Mouse (Mus musculus): Measurements from ENCODE around the gene Smarcc2.
"Not testable (repeated sequence)": the region's sequence is repeated elsewhere in the genome, so short reads cannot be mapped to it uniquely, and the experiment has no call there.

Smarcc2 gene

DNA sequence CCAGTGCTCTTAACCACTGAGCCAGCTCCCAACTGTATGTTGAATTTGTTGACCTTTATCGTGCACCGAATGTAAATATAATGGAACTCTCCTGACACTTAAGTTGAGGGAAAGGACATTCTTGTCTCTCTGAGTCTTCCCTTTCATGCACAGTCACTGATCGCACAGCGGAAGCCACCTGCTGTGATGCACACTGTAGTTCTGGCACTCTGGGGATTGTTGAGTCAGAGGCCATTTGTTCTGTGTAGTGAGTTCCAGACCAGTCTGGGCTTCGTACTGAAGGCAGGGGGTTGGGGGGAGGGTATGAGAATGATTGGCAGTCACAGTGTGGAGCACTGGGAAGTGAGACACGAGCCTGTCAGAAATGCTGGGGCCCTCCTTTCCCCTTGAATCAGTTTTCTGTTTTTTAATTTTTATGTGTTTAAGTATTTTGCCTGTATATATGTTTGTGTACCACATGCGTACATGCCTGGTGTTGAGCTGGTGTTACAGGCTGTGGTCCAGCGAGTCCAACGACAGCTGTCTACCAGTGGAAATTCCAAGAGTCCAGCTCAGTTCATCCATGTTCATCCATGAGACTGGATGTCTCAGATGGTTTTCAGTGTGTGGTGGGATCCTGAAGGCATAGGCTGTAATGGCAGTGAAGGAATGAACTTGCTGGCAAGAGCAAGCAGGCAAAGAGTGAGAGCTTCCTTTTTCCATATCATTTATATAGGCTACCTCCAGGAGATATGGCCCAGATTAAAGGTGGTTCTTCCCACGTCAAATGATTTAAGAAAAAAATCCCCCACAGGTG is 17.5 kb upstream of the Smarcc2 start:
- DNase-seq (ENCODE audit: low read depth, low spot score) = peak; percentile 98

DNA sequence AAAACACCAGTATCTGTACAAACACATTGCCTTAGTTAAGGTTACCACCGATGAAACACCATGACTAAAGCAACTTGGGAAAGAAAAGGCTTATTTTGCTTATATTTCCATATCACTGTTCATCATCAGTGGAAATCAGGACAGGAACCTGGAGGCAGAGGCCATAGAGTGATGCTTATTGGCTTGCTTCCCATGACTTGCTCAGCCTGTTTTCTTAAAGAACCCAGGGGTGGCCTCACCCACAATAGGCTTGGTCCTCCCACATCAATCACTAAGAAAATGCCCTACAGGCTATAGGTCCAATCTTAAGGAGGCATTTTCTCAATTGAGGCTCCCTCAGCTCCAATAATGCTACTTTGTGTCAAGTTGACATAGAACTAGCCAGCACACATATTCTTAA is 16.3 kb upstream of the Smarcc2 start:
- DNase-seq (ENCODE audit: low read depth, low spot score) = no peak

GRCm38 (mm10) chr10:128444354-128444753 is 14.7 kb upstream of the Smarcc2 start:
- no peak for DNase-seq (ENCODE audit: low read depth, low spot score)

GRCm38 (mm10) chr10:128445407-128445806 is 13.6 kb upstream of the Smarcc2 start:
- no peak for DNase-seq (ENCODE audit: low read depth, low spot score)

DNA sequence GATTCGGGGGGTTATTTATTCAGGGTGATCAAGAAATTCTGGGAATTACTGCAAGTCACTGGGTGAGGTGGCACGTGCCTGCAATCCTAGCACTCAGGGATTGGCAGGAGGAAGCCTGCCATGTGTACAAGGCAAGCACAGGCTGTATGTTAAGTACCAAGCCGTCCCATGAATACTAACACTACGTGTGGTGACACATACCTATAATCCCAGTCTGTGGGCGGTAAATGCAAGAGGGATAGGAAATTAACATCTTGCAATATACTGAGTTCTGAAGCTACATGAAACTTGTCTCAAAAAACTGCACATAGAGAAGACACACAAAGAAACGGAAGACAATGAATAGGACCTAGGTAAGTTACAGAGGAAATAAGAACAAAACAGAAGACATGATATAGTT is 8.0 kb upstream of the Smarcc2 start:
- no peak for DNase-seq (ENCODE audit: low read depth, low spot score)

- DNase-seq (ENCODE audit: low read depth, low spot score) = no peak
Observed at GRCm38 (mm10) chr10:128454471-128454870, 4.6 kb upstream of the Smarcc2 start.

DNA sequence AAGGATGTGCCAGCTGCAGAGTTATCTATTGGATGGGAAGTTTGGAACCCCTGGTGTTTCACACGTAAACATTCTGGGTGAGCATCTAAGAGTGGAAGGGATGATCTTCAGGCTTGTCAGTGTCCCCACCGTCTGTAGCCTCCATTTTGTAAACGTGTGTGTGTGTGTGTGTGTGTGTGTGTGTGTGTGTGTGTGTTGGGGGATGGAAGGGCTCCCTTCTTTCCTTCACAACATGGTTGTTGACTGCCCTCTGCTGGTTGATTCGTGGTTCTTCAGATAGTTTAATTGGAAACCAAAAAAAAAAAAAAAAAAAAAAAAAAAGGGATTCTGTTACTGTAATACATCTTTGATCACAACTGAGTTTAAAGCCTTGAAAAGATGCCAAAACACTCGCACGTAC is 3.8 kb upstream of the Smarcc2 start:
- peak; percentile 88 for DNase-seq (ENCODE audit: low read depth, low spot score)

GRCm38 (mm10) chr10:128457676-128458075 is 1.4 kb upstream of the Smarcc2 start:
- no peak for DNase-seq (ENCODE audit: low read depth, low spot score)

DNA sequence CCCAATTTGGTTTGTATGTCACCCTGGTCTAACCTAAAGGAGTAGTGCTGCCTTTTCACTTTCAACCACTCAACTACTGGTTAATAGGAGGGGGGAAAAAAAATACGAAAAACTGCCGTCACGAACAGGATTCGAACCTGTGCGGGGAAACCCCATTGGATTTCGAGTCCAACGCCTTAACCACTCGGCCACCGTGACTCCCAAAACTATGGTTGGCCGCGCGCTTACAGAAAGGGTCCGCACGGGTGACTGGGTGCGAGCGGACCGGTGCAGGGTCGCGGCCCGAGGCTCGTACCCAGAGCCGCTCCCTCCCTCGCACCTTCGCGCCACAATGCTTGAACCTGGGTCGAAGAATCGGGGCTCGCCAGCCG is 715 bp upstream of the Smarcc2 start:
- peak; percentile 85 for DNase-seq (ENCODE audit: low read depth, low spot score)

DNA sequence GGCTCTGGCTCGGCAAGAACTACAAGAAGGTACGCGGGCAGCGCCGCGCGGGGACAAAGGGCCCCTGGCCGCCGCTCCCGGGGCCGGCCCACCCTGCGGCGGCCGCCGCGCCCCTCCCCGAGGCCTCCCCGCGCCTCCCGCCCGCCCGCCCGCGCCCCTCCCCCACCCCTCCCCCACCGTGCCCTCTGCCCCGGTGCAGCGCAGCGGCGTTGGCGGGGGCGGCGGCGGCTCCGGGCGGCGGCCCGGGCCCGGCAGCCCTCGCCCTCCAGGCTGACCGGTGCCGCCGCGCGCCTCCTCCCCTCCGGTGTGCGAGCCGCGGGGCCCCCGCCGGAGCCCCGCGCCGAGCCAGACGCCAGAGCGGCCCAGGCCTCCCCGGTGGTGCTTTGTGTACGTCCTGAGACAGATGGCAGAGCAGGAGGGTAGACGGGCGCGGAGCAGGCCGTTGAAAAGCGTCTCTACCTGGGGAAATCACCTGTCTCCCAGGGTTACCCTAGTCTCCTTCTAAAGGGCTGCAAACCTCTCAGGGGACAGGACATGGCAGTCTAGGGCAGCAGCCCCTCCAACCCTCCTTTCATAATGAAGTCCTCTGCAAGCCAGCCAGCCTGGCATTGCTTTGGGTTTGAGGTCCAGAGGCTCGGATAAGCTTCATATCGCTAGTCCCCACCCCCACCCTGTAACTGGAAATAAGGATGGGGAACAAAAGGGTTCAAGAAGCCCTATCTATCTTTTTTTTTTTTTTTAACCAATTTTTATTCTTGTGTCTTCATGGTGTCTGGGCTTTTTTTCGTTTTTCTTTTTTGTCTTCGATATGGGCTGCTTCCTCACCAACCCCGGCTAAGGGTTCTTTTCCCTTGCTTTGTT is 591 bp downstream of the Smarcc2 start:
- DNase-seq (ENCODE audit: low read depth, low spot score) = peak; percentile 57

GRCm38 (mm10) chr10:128460270-128460630 is 1.2 kb downstream of the Smarcc2 start:
- peak; percentile 66 for DNase-seq (ENCODE audit: low read depth, low spot score)

- DNase-seq (ENCODE audit: low read depth, low spot score) = peak; percentile 84
Observed at GRCm38 (mm10) chr10:128474366-128474765, 15.3 kb downstream of the Smarcc2 start.

DNA sequence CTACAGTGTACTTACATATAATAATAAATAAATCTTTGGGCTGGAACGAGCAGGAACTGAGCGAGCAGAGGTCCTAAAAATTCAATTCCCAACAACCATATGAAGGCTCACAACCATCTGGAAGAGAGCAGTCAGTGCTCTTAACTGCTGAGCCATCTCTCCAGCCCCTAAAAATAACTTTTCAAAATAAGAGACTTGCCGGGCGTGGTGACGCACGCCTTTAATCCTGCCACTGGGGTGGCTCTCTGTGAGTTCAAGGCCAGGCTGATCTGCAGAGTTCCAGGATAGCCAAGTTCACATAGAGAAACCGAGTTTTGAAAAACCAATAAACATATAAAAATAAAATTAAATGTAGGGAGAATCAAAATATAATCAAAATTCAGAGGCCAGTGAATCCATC is 27.3 kb downstream of the Smarcc2 start:
- no peak for DNase-seq (ENCODE audit: low read depth, low spot score)

GRCm38 (mm10) chr10:128487861-128488712 is 29.0 kb downstream of the Smarcc2 start:
- no peak for DNase-seq (ENCODE audit: low read depth, low spot score)

DNA sequence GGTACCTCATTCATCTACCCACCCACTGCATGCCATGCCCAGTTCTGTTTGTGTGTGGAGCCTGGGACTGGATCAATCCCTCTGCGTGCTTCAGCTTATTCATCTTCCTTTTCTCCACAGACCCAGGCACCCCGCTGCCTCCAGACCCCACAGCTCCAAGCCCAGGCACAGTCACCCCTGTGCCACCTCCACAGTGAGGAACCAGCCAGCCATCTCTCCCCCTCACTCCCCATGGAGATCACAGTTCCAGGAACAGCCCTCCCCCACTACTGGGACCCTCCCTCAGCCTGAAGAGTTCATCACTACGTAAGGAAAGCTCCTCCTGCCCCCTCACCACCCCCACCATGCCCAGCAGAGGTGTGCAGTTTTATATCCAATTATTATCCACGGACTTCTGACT is 29.7 kb downstream of the Smarcc2 start:
- no peak for DNase-seq (ENCODE audit: low read depth, low spot score)

DNA sequence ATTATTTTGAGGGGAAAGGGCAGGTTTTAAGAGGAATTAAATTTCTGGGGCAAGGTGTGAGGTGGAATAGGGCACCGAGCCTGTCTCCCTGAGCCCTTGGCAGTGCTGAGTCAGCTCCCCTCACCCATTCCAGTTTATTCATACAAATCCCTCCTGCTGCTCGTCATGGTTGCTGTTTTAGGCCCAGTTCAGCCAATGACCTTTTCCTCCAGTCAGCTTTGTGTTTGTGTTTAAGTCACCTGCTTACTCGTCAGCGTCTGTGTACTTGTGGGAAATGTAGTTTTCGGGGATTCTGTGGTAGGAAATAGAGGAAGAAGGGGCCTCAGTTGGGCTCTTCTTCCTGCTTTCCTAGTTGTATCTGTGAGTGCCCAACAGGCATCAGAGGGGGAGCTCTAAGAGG is 30.3 kb downstream of the Smarcc2 start:
- peak; percentile 84 for DNase-seq (ENCODE audit: low read depth, low spot score)

GRCm38 (mm10) chr10:128489785-128490184 is 30.7 kb downstream of the Smarcc2 start:
- peak; percentile 62 for DNase-seq (ENCODE audit: low read depth, low spot score)

GRCm38 (mm10) chr10:128490232-128490631 is 31.2 kb downstream of the Smarcc2 start:
- peak; percentile 54 for DNase-seq (ENCODE audit: low read depth, low spot score)

- DNase-seq (ENCODE audit: low read depth, low spot score) = no peak
Observed at GRCm38 (mm10) chr10:128490912-128491311, 31.9 kb downstream of the Smarcc2 start.

DNA sequence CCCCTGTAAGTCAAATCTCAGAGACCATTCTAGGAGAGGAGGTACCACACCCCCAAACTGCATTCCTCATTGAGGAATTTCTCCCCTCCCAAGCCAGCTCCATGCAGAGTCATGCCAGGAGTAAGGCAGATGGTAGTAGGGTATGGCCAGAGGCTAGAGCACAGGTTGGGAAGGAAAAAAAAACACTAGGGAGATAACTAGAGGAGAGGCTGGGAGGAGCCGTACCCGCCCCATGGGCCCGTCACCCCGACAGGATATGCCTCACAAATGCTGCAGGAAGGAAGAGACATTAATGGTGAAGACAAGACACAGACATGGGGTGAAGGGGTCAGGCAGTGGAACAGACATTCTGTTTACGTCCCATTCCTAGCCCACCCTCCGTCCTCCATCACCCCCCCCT is 32.4 kb downstream of the Smarcc2 start:
- DNase-seq (ENCODE audit: low read depth, low spot score) = peak; percentile 84

GRCm38 (mm10) chr10:128492051-128492450 is 33.0 kb downstream of the Smarcc2 start:
- not testable (repeated sequence) for DNase-seq (ENCODE audit: low read depth, low spot score)
